Mouse (Mus musculus) telencephalon, adult 2 months (tissue): ENCODE measurements around the gene Gfy.

Experiments used
- DNase-seq: peaks from one replicate; pipeline ENCODE4 v3.0.0-alpha.2; 2011; ENCODE audit warnings: low read depth, low spot score

Gene Gfy

DNA sequence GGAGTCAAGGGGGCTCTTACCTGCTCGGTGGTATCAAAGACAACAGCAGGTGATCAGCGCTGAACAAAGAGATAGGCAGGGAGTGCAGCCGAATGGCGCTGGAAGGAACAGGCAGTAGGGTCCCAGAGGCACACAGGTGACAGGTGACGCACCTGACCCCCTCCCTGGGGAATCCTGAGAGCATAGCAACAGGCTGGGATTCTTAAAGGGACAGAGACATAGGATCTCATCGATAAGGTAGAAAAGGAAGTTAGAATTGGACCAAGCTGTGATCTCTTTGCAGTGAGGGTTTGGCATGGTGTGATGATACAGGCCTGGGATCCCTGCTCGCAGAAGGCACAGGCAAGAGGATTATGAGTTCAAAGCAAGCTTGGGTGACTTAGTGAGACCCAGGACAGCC lies at the start of gene Gfy:
Gene Gfy (minus strand): TSS at position 101 of the 400 bp plus-strand sequence.
- DNase-seq: no peak

DNA sequence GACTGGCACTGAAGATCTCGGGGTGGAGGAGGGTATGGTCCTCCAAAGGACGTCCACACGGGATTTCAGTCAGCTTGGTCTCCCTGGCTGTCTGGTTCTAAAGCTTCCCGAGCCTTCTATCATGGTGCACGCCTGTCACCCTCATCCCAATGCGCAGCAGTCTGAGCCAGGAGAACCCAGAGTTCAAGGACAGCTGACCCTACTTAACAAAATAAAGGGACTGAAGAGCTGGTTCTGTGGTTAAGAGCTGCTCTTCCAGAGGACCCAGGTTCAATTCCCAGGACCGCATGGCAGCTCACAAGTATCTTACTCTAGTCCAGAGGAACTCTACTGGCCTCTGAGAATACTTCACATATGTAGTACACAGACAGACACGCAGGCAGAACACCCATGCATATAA lies 49.7 kb upstream of the Gfy start:
- no peak for DNase-seq

DNA sequence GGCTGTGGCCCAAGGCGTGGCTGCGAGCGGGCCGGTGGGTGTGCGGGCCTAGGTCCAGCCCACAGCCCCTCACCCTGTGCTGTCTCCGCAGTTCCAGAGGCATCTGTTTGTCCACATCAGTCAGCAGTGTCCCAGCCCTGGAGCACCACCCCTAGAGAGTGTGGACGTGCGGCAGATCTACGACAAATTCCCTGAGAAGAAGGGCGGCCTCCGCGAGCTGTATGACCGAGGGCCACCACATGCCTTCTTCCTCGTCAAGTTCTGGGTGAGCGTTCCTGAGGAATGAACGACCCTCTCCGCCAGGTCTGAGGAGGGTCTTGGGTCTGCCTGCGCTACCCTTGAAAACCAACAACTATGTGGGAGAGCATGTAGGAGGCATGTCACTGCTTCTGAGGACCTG lies 49.2 kb upstream of the Gfy start:
- DNase-seq: no peak

DNA sequence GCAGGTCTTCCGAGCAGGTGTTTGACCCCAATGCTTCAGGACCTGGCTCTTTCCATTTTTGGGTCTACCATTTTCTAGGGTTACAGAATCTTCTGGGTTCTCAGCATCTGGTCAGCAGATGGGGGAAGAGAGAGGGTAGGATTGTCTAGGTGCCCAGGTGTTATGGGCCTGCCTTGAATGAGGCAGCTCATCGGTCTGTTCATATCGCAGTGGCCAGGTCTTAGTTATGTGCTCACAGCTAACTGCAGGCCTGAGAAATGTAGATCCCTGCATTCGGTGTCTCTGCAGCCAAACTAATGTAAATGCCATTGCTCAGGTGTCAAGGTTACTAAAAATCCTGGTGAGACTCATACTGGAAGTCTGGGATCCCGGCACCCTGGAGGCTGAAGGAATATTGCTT lies 47.1 kb upstream of the Gfy start:
- no peak for DNase-seq

DNA sequence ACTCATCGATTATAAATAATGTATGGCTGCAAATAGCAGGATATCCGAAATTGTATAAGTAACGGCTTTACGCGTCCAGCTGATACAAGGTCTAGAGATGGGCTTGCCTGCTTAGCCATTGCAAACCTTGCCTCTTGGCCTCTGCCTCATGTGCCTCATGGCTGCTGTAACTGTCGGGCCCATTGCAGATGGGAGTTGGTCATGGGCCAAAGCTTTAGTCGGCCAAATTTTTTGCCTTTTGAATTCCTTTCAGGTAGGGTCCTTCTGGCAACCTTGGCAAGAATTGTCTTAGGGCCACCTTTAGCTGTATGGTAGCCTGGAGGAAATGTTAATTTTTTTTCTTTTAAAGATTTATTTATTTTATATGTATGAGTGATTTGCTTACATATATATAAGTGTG lies 45.5 kb upstream of the Gfy start:
- no peak for DNase-seq

DNA sequence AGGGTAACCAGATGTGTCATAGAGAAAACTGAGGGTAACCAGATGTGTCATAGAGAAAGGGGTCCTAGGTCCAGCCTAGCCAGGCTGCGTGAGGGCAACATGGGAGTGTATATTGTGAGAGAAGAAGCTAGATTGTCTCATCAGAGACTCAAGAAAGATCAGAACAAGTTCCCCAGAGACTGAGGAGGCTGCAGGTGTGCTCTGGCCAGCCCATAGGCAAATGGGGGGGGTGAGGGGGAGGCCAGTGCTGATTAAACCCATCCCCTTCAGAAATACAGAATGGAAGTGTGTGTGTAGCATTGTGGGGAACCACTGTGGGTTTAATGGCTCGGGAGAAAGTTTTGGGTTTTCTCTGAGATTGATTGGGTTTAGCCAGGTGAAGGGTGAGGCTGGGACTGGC lies 42.3 kb upstream of the Gfy start:
- no peak for DNase-seq

DNA sequence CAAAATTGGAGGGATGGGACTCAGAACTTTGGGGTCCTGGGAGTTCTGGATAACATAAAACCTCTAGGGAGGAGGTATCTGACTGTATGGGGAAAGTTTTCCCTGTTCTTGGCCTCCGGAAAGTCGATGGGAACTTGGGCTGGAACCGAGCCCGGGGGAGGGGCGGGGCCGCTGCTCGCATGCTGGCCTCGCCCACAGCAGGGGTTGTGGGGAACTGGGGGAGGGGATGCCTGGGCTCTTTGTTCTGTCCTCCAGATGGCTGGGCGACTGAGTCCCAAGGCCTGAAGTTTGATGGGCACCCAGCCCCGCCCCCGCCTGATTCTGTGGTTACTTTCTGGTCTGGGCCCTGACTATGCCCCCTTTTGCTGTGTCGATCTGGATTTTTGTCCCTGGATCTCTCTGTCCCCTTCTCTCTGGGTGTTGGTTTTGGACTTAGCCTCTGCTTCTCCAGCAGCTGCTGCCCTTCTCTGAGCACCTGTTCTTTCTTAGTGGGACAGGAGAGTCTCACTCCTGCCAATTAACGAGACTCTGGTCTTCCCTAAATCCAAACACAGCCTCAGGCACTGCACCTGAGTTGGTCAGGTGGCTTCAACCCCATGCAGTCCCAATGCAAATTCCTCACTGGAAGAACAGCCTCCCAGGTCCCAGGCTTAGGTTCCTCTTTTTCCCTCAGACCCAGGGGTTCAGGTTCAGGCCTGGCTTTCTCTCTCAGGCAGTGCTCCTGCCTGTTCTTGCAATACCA lies 37.2 kb upstream of the Gfy start:
- DNase-seq: no peak

DNA sequence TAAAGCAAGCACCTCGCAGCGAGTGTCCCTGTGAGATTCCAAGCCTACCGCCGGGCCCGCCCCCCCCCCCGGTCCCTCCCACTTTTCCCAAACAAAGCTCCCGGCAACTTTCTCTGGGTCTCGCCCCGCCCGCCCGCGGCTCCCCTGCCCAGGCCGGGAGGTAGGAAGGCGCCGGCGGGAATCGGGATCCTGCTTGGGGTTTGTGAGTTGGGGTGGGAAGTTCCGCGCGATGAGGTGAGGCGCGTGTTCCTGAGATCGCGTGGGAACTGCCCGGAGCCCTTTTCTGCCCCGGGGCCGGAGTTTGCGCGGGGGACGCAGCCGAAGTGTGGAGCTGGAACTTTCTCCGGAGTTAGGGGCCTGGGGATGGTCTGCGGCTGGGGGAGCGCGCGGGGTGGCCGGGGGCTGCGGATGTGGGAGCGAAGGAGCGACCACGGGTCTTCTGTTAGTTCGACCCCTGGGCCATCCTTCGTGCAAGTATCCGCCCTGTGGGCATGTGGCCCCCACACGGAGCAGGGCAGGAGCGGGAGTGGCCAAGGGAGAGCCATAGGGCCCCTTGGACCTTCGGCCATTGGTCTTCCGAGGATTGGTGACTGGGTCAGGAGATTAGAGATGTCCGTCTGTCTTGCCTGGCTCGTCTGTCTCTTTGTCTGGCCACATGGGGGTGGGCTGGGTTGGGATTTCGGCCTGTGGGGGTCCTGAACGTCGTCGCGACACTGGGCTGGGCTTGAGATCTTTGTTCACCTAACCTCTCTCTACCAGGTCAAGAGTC lies 36.5 kb upstream of the Gfy start, which contains the start of gene Tead2:
Gene Tead2 (plus strand): TSS at position 81 of the 769 bp plus-strand sequence.
- DNase-seq: no peak

DNA sequence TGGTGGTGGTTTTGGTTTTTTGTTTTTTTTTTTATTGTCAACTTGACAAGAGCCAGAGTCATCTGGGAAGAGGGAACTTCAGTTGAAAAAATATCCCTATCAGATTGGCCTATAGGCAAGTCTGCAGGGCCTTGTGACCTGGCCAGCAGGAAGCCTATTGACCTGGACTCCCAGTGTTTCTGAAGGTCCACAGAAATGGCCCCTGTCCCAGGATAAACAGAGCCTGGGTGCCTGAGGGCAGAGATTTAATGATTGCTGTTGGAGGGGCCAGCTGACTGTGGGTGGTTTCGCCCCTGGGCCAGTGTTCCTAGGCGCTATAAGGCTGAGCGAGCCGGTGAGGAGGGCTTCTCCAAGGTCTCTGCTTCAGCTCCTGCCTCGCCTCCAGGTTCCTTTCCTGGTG lies 34.3 kb upstream of the Gfy start:
- DNase-seq: no peak

DNA sequence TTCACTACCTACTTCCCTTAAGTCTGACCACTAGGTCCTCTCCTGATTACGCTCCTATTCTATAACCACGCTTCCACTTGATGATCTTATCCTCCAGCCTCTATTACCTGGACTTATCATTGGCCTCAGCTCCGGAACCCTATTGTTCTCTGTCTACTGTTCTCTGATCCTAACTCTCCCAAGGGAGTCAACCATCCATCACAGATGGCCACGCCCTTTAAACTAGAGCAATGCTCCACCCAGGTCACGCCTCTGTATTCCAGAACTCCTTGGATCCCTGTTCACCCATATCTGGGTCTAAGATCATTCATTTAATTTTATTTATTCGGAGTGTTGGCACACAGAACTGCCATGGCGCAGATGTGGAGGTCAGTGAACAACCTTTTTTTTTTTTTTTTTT lies 33.0 kb upstream of the Gfy start:
- no peak for DNase-seq

DNA sequence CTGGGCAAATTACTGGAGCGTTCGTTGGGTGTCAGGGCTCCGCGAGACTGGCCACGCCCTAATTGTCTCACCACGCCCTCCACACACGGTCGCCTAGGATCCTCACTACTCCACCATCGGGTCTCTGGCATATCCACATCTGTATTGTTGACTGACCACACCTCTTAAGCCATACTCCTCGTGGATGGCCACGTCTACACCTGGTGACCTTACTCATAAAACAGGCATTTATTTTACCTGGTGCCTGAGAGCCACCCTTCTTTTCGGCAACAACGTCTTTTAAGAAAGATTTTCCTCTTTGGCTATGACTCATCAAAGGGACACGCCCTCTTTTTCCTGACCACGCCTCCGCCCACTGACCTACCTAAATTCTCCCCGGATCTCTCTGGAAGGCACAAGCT lies 32.5 kb upstream of the Gfy start, which contains the start of gene Dkkl1:
Gene Dkkl1 (minus strand): TSS at position 297 of the 401 bp plus-strand sequence.
- DNase-seq: no peak

DNA sequence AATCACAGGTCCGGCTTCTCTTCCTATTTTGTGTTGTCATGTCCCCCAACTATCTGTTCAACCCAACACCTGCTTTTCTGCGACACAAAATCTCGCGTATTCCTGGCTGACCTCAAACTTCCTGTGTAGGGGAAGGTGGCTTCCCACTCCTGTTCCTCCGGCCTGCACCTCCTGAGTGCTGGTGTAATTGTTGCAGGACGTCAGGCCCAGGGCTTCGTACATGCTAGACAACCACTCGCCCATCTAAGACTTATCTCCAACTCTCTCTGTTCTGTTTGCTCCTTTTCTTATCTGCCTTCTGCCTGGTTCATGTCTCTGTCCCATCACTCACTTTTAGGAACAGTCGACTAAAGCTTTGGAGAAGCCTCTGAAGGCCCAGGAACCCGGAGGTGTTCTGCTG lies 31.7 kb upstream of the Gfy start:
- no peak for DNase-seq

DNA sequence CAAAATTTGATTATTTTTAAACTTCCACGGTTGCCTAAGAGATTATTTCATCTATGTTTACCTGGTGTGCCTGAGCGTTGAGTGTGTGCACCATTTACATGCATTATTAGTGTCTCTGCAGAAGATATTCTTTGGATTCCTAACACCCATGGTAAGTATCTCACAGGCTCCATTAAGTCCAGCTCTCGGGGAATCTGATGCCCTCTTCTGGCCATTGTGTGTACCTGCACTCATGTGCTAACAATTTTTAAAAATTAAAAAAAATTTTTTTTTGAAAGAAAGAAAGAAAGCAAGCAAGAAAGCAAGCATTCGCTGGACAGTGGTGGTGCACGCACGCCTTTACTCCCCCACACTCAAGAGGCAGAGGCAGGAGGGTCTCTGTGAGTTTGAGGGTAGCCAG lies 28.9 kb upstream of the Gfy start:
- DNase-seq: no peak

DNA sequence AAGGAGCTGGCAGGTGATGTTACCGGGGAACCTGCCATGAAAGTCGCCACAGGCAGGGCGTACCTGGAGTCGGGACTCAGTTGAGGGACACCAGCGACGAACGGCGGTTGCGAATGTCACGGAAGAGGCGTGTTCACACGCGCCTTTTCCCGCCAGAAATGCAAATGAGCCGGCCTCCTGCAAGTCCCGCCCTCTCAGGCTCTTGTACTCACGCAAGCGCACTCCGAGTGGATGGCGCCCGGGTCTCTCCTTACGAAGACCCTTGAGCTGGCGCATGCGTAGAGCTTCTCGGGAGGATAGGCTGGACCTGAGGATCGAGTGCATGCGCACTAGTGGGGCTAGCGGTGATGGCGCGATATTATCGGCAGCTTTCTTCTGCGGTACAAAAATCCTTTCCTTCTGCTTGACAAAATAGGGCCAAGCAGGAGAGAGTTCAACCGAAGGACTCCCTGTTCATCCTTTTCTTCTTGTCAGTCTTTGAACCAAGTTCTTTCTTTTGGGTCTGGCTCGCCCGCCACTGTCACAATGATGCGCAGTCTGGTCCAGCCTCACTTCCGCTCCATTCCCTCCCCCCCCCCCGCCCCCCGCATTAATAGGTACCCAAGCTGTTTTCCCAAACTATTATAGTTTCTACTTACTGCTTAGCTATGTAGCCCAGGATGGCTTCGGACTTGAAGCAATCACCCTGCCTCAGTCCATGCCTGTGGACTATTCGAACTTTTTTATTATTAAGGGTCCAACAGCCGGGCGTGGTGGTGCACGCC lies 25.2 kb upstream of the Gfy start, which contains the start of gene Ccdc155:
Gene Ccdc155 (minus strand): TSS at position 513 of the 764 bp plus-strand sequence.
- DNase-seq: peak; percentile 95

DNA sequence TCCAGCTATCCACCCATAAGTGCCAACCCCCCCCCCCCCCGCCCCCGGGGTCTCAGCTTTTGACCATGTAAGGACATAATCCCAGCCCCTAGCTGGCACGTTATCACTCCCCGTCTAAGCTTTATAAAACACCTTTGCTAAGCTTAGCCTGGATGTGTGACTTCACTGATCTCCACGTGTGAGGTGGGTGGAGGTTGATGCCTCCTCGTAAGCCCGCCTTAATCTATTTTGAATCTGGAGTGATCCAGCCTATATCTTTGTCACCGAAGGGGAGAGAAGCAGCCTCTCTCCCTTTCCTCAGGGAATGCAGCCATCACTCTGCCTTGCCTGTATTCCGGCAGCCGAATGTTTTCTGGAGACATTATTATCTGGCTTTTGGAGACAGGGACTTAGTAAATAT lies 23.3 kb upstream of the Gfy start:
- DNase-seq: peak; percentile 75

DNA sequence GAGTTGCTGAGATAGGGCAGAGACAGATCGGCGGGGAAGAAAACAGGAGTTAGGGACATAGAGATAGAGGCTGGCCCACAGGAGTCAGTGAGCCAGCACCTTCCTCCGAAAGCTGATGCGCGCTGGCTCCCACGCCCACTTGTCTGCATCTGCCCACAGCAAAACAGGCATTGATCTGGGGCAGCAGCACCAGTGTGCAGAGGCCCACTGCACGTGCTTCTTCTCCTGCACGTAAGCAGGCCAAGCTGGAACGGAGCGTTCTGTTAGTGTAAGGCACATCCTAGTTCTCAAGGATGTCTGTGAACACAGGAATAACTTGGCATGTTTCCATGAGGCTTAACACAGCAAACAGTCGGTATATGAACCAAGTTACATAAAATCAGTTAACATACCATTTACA lies 19.6 kb upstream of the Gfy start:
- DNase-seq: no peak

DNA sequence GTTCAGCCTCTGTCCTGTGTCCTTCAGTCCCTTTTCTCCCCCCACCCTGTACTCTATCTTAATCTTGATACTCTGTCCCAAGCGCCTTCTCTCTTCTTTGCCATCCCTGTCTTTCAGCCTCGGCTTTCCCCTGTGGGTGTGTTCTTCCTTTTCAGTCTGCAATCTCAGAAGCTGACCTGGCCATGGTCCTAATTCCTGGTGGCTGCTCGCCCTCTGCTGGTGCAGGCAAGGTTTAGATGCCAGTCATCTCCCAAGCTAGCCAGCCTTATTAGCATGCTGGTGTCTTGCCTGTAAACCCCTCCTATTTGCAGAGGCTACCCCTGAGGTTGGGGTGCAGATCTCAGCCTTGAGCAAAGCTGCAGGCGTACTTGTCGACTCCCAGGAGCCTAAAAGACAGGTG lies 19.1 kb upstream of the Gfy start:
- no peak for DNase-seq

DNA sequence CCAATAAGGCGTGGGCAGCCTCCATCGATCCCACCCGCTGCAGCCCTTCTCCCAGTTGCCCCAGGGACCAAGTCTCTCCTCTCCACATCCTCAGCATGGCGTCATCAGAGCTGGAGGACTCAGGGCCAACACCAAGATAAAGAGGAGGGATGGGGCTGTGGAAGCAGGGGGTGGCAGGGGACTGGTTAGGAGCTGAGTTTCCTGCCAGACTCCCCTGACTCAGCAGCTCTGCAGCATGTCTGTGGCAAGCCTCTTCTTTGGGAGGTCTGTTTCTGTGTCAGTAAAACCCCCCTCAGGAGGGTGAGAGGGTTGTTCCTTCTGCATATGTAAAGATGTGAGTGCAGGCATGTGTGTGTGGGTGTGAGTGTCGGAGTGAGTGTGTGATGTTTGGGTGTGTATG lies 17.6 kb upstream of the Gfy start:
- DNase-seq: no peak

DNA sequence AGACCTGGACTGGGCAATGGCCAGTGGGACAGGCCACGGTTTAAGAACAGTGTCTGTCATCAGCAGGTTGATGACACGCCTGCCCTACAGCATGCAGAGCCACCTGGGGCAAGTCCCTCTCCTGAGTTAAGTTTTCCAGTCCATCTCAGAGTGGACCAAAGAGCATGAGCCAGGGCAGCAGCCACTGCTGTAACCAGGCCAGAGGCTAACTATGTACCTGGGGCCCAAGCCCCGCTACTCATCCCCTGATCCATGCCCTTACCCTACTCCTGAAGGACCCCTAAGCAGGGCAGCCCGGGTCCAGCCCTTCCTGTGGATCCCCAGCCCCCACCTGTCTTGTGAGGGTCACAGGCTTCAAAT lies 16.8 kb upstream of the Gfy start:
- DNase-seq: no peak

DNA sequence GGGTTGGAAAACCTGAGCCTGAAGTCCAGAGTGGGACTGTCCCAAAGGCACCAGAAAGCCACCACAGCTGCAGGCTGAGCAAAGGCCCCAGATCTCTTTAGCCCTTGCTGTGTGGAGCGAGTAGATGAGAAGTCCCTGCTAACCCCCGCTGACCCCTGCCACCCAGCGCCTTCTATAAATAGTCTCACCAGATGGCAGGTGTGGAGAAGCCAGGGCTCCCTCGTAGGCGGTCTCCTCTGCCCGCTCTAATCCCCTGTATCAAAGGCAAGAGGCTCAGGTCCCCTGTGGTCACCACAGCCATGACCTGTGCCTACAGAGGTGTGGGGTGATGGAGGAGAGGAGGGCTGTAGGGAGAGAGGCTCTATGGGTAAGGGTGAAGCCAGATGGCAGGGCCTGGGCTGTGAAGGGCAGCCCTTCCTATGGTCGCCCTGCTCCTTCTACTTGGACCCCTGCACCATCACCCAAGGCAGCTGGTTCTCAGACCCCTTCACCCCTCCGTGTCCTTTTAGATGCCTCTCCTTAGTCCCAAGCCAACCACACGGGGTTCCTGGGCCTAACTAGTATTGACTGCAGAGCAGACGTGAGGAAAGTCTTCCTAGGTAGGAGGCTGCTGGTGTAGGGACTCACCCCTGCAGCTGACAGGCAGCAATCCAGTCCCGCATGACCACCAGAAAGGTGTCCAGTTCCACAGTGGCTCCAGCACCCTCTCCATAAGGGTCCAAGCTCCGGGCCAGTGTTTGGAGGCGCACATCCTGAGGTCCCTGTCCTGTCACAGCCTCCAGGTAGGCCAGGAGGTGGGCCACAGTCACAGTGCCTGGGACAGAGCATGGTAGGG lies 16.2 kb upstream of the Gfy start:
- no peak for DNase-seq
